Mouse (Mus musculus) heart, postnatal 10 days (tissue): Measurements from ENCODE around the gene Entpd4b. TPM values are rescaled to one million over a fixed set of nuclear protein-coding genes. Genes with fewer than 3 reads are reported as not detected.
"Not testable (repeated sequence)": the region's sequence is repeated elsewhere in the genome, so short reads cannot be mapped to it uniquely, and the experiment has no call there.

ENCODE experiments used
- DNase-seq, 2 experiments: peaks; one replicate each; pipeline ENCODE4 v3.0.0; 2021
- intact Hi-C: fragments of 180-260 bp; cut with DNase I; formaldehyde crosslinking; loops from one replicate; pipeline ENCODE4 v1.15.1; 2025
- total RNA-seq, 2 experiments: library from RNA; stranded (reverse); gene quantifications; 2 replicates each; pipeline ENCODE4 v1.2.3; 2021

Gene Entpd4b
- total RNA-seq, result 10 to 100 TPM; 25.0 to 27.2 TPM

DNA sequence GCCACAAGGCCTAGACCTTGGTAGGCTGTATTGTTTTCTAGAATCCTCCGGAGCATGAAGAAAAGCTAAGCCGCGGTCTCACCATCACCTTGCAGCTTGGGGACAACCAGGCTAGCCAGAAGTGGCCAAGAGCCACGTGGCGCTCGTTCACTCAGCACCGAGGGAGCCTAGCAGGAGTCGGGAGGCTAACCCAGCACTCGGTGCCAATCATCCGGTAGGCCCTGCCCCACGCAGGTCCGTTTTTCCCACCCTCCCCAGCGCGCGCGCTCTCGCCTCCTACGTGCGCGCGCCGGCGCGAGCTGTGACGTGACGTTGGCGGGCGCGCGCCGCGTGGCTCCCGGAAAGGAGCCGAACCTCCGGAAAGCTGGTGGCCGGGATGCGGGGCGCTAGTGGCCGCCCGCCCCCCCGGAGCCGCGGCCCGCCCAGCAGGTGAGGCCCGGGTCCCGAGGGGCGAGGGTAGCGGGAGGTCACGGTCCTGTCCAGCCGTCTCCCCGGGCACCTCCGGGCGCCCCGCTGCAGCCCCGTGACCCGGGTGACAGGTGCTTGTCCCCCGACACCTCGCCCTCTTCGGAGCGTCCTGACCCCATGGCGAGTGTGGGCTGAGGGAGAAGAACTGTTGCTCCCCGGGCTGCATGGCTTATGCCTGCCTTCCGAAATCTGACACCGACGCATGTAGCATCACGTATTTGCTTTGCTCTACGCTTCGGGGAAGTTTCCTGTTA is at the start of gene Entpd4b:
Gene Entpd4b (plus strand): TSS at position 315 of the 722 bp plus-strand sequence.
- DNase-seq, intact Hi-C loops: not testable (repeated sequence)

GRCm38 (mm10) chr14:69507000-69507399 is 48.2 kb upstream of the Entpd4b start:
- DNase-seq, intact Hi-C loops: not testable (repeated sequence)

GRCm38 (mm10) chr14:69512449-69512848 is 42.8 kb upstream of the Entpd4b start, which contains the start of gene Gm27179:
Gene Gm27179 (minus strand): TSS chr14:69512549.
- intact Hi-C loops, DNase-seq: not testable (repeated sequence)

DNA sequence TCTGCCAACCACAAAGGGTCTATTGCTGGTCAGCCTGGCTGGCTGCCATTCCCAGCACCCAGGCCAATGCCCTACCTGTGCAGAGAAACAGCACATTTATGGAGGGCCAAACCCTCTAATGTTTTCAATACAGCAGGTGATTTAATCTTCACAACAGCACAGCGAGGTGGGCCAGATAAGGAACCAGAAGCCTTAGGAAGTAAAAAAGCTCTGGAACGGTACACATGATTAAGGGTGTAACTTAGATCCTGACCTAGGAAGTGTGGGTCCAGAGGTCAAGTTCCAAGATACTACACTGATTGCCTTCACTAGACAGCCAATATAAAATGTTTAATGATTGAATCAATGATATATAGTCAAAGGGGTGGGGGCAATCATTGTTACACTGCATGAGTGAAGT is 34.4 kb upstream of the Entpd4b start:
- DNase-seq, intact Hi-C loops: not testable (repeated sequence)

DNA sequence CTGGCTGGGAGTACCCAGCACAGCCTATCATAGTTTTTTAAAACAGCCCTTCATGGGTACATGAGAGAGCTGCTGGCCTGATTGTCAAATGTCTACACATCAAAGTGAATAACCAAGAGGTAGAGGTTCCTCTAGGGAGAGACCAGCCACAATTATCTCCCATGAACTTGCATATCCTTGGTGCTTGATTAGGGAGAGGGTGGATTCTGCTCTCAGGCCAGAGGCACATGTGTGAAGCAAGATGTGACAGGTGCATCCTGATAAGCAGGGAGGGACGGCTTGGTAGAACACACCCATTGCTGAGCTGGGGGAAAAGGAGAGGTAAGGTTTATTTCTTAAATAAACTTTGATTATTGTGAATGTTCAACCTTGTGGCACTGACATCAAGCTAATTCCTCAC is 32.2 kb upstream of the Entpd4b start:
- DNase-seq, result not testable (repeated sequence)

GRCm38 (mm10) chr14:69526202-69526601 is 29.0 kb upstream of the Entpd4b start:
- DNase-seq, intact Hi-C loops: not testable (repeated sequence)

More for the DNA sequence above, 32.2 kb upstream of the Entpd4b start:
- intact Hi-C loops, result not testable (repeated sequence)

DNA sequence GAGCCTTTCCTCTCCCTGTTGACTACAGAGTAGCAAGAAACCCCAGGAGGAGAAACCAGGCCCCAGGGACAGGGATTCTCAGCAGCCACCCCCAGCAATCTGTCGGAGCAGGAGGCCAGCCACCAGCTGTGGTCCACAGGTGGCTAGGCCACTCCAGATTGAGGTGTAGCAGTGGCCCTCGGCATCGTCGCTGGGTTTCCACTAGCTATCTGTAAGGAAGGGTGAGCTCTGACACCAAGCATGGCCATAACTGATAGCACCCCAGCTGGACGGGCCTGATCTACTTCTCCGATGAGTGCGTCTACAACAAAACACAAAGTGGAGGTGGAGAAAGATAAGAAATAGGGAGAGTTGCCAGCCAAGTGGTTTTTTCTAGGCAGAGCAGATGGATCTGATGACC is 18.7 kb upstream of the Entpd4b start:
- not testable (repeated sequence) for DNase-seq

GRCm38 (mm10) chr14:69540113-69540512 is 15.1 kb upstream of the Entpd4b start:
- DNase-seq, intact Hi-C loops: not testable (repeated sequence)

More for the DNA sequence above, 18.7 kb upstream of the Entpd4b start:
- intact Hi-C loops, result not testable (repeated sequence)

DNA sequence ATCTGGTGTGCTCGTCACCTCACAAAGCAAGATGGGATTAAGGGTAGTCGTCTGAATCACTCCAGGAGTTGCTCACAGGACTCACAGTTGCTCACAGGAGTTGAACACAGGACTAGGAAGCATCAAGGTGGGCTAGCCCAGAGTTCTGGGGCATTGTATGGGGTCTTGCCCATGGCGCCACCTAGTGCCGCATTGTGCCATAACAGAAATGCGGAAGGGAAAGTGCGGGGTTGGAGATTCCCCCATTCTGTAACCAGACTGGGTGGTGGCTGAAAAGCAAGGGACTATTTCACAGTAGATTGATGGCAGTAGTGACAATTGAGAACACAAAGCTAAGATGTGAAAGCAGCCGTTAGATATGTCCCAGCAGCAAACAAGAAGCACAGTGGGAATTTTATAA is 12.5 kb upstream of the Entpd4b start:
- DNase-seq, intact Hi-C loops: not testable (repeated sequence)

DNA sequence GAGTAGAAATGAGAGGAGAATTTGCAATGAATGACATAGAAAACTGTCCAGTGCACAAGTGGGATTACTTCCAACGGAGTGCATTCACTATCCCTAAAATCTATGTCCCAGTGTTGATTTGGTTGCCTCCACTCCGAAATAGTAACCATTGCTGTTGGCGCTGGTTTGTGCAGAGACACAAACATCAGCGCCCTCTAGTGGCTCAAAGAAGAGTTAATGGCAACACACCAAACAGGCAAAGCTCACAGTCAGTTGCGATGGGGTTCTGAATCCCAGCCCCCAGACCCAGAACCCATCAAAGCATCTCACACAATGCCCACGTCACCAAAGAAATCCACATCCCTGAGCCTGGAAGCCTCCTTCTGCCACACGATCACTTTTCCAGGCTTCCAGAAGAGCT is 11.2 kb upstream of the Entpd4b start:
- DNase-seq, intact Hi-C loops: not testable (repeated sequence)

DNA sequence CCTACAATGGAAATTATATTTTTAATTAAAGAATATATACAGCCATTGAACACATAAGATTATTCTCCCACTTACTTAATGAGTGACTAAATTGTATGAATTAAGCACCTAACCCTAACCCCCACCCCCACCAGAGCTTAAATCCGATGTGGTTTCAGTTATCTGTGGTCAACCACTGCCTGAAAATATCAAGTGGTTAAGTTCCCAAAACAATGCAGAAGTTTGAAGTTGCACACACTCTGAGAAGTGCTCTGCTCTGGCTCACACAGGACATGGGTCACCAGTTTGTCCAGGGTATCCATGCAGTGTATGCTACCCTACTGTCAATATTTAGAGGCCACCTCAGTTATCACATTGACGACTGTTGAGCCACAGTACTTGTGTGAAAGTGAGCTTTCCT is 10.2 kb upstream of the Entpd4b start:
- DNase-seq, intact Hi-C loops: not testable (repeated sequence)

GRCm38 (mm10) chr14:69547310-69547709 is 7.9 kb upstream of the Entpd4b start:
- intact Hi-C loops, DNase-seq: not testable (repeated sequence)

GRCm38 (mm10) chr14:69556820-69557219 is 1.6 kb downstream of the Entpd4b start:
- intact Hi-C loops, DNase-seq: not testable (repeated sequence)

- DNase-seq, intact Hi-C loops: not testable (repeated sequence)
Measured at GRCm38 (mm10) chr14:69557550-69557949, 2.3 kb downstream of the Entpd4b start.

Other genes with a start within 250 kb of the Entpd4b start
- gene Gm16867, start 52.1 kb upstream of the Entpd4b start, total RNA-seq, result 1 to 10 TPM; 4.3 to 4.4 TPM
- under 1 TPM in 1 of 2 experiments, not detected in 1; 0.07 TPM for gene Gm27179, start 42.9 kb upstream of the Entpd4b start, total RNA-seq